Mouse (Mus musculus) stomach, embryonic 14.5 days (tissue): ENCODE measurements around the gene Dlgap1. TPM values are rescaled to one million over a fixed set of nuclear protein-coding genes. Genes with fewer than 3 reads are reported as not detected.

ENCODE experiments used
- ATAC-seq: fragments of 200-750 bp; cut with Nextera tagmentation; 2 replicates; pipeline ENCODE4 v1.8.0; 2017; ENCODE audit warnings: low read depth, moderate TSS enrichment; ENCODE audit not compliant: insufficient number of reproducible peaks, insufficient read depth, low FRiP score
- H3K27ac ChIP-seq: fragments of 300-500 bp; sonication (generic); 2 replicates; pipeline ENCODE4 v1.5.1; 2014; ENCODE audit warnings: mild to moderate bottlenecking, low read length, moderate library complexity, mixed read lengths
- H3K27me3 ChIP-seq: fragments of 300-500 bp; sonication (generic); 2 replicates; pipeline ENCODE4 v1.6.1; 2014; ENCODE audit warnings: low read length, control low read depth, mixed read lengths; ENCODE audit not compliant: control insufficient read depth, insufficient read depth
- H3K36me3 ChIP-seq: fragments of 300-500 bp; sonication (generic); 2 replicates; pipeline ENCODE4 v1.6.1; 2014; ENCODE audit warnings: mild to moderate bottlenecking, control low read depth, low read length, moderate library complexity, mixed read lengths; ENCODE audit not compliant: control insufficient read depth, insufficient read depth
- H3K4me1 ChIP-seq: fragments of 300-500 bp; sonication (generic); 2 replicates; pipeline ENCODE4 v1.6.1; 2014; ENCODE audit warnings: low read length, control low read depth, mixed read lengths; ENCODE audit not compliant: control insufficient read depth, insufficient read depth
- H3K4me2 ChIP-seq: fragments of 300-500 bp; sonication (generic); replicated peaks from 2 replicates; pipeline ENCODE4 v1.6.1; 2014; ENCODE audit warnings: low read depth, low read length, control low read depth
- H3K4me3 ChIP-seq: fragments of 300-500 bp; sonication (generic); 2 replicates; pipeline ENCODE4 v1.5.1; 2014; ENCODE audit warnings: low read depth, low read length, control low read depth
- H3K9ac ChIP-seq: fragments of 300-500 bp; sonication (generic); replicated peaks from 2 replicates; pipeline ENCODE4 v1.6.1; 2014; ENCODE audit warnings: low read depth, mild to moderate bottlenecking, control low read depth, low read length, moderate library complexity, mixed read lengths
- H3K9me3 ChIP-seq: fragments of 300-500 bp; sonication (generic); 2 replicates; pipeline ENCODE4 v1.6.1; 2016; ENCODE audit warnings: low read depth, low read length, control low read depth; ENCODE audit not compliant: control insufficient read depth
- WGBS: fragments of 180-500 bp; shearing (Covaris S2); extraction: QIAGEN DNeasy Blood & Tissue Kit; methylation state at CpG from one replicate; pipeline ENCODE4 v1.1.7; 2014; 5-methylcytosine and 5-hydroxymethylcytosine counted together
- polyA plus RNA-seq: library from polyadenylated mRNA; unstranded; fragments of >200 nt; fragmentation: Nextera tagmentation; extraction: Ambion mirVana; gene quantifications from 2 replicates; pipeline ENCODE4 v1.2.1, GENCODE M21; 2014

Dlgap1 gene
- polyA plus RNA-seq, 1 experiment from 2014 or later, result 3.8 TPM

DNA sequence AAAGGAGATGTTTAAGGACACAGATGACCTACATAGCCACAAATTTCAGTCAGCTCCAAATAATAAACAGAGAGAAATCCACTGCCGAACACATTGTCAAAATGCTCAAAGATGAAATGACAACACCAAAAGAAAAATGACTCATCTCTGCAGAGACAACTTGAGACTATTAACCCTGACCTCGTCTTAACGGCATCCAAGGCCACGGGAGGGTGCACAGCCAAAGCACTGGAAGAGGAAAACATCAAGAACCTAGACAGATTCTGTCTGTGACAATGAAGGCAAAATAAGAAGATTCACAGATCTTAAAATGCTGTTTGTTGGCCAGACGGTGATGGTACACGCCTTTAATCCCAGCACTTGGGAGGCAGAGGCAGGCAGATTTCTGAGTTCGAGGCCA lies 370.9 kb downstream of the Dlgap1 start:
- WGBS, result 74% methylated on average over 7 of the region's 7 CpGs
- no peak overlapping the region for H3K4me3 ChIP-seq
- no peak overlapping the region for H3K9ac ChIP-seq
- no peak overlapping the region for H3K27ac ChIP-seq
- ATAC-seq, result no peak
- no peak overlapping the region for H3K4me2 ChIP-seq
- no peaks in the 10 kb centered on the region for H3K36me3 ChIP-seq
- no peaks in the 10 kb centered on the region for H3K9me3 ChIP-seq
- H3K4me1 ChIP-seq, result no peaks in the 10 kb centered on the region
- H3K27me3 ChIP-seq, result no peaks in the 10 kb centered on the region

DNA sequence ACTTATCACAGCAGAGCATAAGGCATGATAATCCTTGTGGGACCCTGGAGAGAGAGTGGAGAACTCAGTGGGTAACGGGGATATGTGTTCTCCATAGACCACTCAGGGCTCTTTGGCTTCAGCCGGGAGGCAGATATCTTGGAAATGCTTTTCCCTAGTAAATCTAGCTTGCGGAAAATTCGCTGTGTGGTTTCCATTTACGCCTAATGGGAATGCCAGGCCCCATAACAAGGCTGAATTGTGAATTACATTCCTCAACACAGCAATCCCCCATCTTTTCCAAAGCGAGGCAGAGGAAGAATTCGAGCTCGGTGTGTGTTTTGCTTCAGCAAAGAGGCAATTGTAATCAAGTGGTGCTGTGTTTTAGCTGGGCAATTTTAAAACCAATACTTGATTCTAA lies 372.4 kb downstream of the Dlgap1 start:
- WGBS, result 74% methylated on average over 8 of the region's 8 CpGs
- H3K9ac ChIP-seq, result no peak overlapping the region
- H3K4me1 ChIP-seq, result no peaks in the 10 kb centered on the region
- H3K36me3 ChIP-seq, result no peaks in the 10 kb centered on the region
- no peak for ATAC-seq
- H3K4me2 ChIP-seq, result no peak overlapping the region
- no peaks in the 10 kb centered on the region for H3K9me3 ChIP-seq
- no peak overlapping the region for H3K4me3 ChIP-seq
- H3K27ac ChIP-seq, result no peak overlapping the region
- H3K27me3 ChIP-seq, result no peaks in the 10 kb centered on the region

GRCm38 (mm10) chr17:70341920-70342319 lies 373.0 kb downstream of the Dlgap1 start:
- H3K9me3 ChIP-seq, result no peaks in the 10 kb centered on the region
- no peaks in the 10 kb centered on the region for H3K4me1 ChIP-seq
- no peaks in the 10 kb centered on the region for H3K27me3 ChIP-seq
- H3K4me2 ChIP-seq, result no peak overlapping the region
- WGBS, result 62% methylated on average over 6 of the region's 6 CpGs
- H3K9ac ChIP-seq, result no peak overlapping the region
- H3K27ac ChIP-seq, result no peak overlapping the region
- H3K4me3 ChIP-seq, result no peak overlapping the region
- ATAC-seq, result no peak
- H3K36me3 ChIP-seq, result no peaks in the 10 kb centered on the region

DNA sequence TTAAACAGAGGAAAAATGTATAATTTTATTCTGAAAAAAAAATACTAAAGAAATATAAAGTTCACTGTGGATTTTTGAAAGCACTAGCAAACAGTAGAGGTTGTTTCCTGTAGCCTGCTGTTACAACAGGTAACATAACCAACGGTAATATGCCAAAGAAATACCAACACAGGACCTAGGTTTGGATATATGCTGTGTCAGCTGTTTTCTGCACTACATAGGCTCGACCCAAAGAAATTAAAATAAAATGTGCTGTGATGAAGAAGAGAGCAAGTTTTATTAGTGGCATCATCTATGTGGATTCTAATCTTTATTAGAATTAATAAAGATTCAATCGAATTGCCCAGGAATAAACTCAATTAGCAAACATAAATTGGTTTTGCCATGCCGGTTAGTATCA lies 378.5 kb downstream of the Dlgap1 start:
- Histone ChIP-seq H3K9me3 (no peaks in the 10 kb centered on the region), H3K4me2 (no peak overlapping the region), H3K4me1 (no peaks in the 10 kb centered on the region), H3K4me3 (no peak overlapping the region), H3K27me3 (no peaks in the 10 kb centered on the region), H3K27ac (no peak overlapping the region), H3K9ac (no peak overlapping the region), H3K36me3 (no peaks in the 10 kb centered on the region)
- WGBS, result 87% methylated on average over 4 of the region's 4 CpGs
- no peak for ATAC-seq

DNA sequence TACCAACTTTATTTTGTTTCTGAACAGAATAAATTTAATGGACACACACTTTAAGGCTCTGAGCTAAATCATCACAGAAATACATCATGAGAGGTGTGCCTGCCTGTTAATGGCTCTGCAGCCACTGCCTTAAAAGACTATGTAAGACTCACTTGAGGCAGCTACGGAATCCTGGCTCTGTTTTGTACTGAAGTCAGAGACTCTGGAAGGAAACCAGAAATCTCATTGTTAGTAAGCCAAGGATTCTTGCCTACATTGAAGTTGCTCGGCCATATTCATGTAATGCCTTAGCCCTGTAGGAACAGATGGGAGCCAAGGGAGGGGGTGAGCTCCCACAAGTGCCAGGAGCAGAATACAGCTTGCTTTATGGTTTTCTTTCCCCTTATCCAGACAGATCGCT lies 394.7 kb downstream of the Dlgap1 start:
- WGBS, result 63% methylated on average over 3 of the region's 3 CpGs

GRCm38 (mm10) chr17:70363971-70364370 lies 395.1 kb downstream of the Dlgap1 start:
- Histone ChIP-seq H3K9me3 (no peaks in the 10 kb centered on the region), H3K9ac (no peak overlapping the region), H3K27me3 (no peaks in the 10 kb centered on the region), H3K27ac (no peak overlapping the region), H3K36me3 (no peaks in the 10 kb centered on the region), H3K4me3 (no peak overlapping the region), H3K4me2 (no peak overlapping the region), H3K4me1 (no peaks in the 10 kb centered on the region)
- ATAC-seq, result no peak
- 83% methylated on average over 1 of the region's 1 CpGs for WGBS

More for the DNA sequence above, 394.7 kb downstream of the Dlgap1 start:
- ATAC-seq, result no peak
- Histone ChIP-seq H3K9me3 (no peaks in the 10 kb centered on the region), H3K4me2 (no peak overlapping the region), H3K27me3 (no peaks in the 10 kb centered on the region), H3K4me1 (no peaks in the 10 kb centered on the region), H3K27ac (no peak overlapping the region), H3K4me3 (no peak overlapping the region), H3K36me3 (no peaks in the 10 kb centered on the region), H3K9ac (no peak overlapping the region)

- H3K36me3 ChIP-seq, result no peaks in the 10 kb centered on the region
- H3K27me3 ChIP-seq, result no peaks in the 10 kb centered on the region
- no peaks in the 10 kb centered on the region for H3K9me3 ChIP-seq
- H3K9ac ChIP-seq, result no peak overlapping the region
- ATAC-seq, result no peak
- H3K4me1 ChIP-seq, result no peaks in the 10 kb centered on the region
- no peak overlapping the region for H3K4me2 ChIP-seq
- H3K27ac ChIP-seq, result no peak overlapping the region
- no peak overlapping the region for H3K4me3 ChIP-seq
- 62% methylated on average over 3 of the region's 3 CpGs for WGBS
Measured at GRCm38 (mm10) chr17:70369124-70369523, 400.3 kb downstream of the Dlgap1 start.

DNA sequence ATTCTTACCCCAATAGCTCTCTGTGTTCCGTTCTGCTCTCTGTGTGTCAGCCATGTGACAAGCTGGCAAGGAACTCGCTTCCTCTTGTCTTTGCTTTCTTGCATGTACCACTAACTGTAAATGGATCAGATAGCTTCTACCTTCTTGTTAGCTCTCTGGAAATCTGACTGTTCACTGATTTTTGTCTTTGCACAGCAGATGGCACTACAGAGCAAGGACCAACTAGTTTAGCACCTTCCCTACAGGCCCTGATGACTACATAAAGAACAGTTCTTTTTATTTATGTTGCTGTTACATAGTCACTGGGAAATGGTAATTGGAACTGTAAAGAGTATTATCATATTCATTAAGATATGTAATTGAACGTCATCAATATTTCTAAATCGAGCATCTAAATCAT lies 408.1 kb downstream of the Dlgap1 start:
- no peak overlapping the region for H3K4me3 ChIP-seq
- WGBS, result 70% methylated on average over 4 of the region's 4 CpGs
- H3K4me2 ChIP-seq, result no peak overlapping the region
- no peak overlapping the region for H3K9ac ChIP-seq
- no peaks in the 10 kb centered on the region for H3K4me1 ChIP-seq
- no peak overlapping the region for H3K27ac ChIP-seq
- H3K9me3 ChIP-seq, result no peaks in the 10 kb centered on the region
- H3K27me3 ChIP-seq, result no peaks in the 10 kb centered on the region
- ATAC-seq, result no peak
- no peaks in the 10 kb centered on the region for H3K36me3 ChIP-seq

DNA sequence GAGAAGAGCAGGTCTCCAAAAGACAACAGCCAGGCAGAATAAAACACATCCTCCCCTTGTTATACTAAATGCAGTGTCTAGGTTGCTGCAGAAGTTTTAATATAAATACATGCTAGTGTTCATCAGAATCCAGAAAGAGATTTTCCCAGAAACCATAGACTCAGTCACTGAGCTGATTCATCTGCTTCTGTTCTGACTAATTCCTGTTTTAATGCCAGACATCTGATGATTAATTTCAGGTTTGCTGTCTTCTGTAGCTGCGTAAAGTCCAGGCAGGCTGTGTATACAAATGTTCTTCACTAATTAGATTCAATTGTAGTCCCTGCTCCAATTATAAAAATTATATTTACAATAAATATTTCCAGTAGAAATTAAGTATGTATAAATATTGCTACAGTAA lies 419.6 kb downstream of the Dlgap1 start:
- H3K27ac ChIP-seq, result no peak overlapping the region
- no peaks in the 10 kb centered on the region for H3K4me1 ChIP-seq
- no peak overlapping the region for H3K9ac ChIP-seq
- no peak overlapping the region for H3K4me2 ChIP-seq
- ATAC-seq, result no peak
- H3K36me3 ChIP-seq, result no peaks in the 10 kb centered on the region
- no peak overlapping the region for H3K4me3 ChIP-seq
- H3K27me3 ChIP-seq, result no peaks in the 10 kb centered on the region
- WGBS, result 52% methylated on average over 1 of the region's 1 CpGs
- no peaks in the 10 kb centered on the region for H3K9me3 ChIP-seq
